ENCODE assay signal across 7 mouse cellular contexts in the genomic region with DNA sequence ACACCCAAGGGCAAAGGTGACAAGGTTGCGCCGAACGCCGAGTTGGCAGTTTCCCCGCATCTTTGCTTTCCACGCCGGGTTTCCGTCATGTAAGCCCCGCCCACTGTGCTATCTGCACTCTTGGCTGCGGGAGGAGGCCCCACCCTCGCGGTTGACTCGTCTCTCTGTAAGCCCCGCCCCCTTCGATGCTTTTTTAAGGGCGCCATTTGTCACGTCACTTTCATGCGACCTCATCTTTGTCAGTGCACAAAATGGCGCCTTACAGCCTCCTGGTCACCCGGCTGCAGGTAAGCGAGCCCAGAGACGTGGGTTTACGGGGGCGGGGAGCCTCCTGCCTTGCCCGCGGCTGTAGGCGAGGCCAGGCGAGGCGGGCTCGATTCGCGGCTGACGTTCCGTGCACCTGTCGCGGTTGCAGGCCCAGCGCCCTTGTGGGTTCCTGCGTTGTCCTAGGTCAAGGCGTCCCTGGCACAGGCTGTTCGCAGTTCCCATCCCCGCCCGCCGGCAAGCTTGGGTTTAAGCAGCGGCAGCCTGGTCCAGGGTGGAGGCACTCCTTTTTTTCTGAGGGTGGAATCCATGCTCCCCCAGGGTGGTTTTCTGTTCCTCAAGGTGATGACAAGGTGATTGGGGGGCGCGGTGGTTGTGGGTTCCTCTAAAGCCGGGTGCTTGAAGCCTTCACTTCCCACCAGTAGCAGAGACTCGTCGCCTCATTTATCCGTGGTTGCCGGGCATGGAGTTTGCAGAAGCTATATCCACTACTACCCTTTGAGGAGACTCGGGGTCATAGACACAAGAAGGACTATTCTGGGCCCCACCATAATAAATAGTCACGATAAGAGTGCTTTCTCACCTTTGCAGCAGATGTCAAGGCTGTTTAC. TPM values are rescaled to one million over a fixed set of nuclear protein-coding genes. Genes with fewer than 3 reads are reported as not detected.
DNase-seq lines count a peak whose midpoint lies in the region; ATAC-seq and TF ChIP-seq lines count a peak whose summit lies in the region.

A gene (plus strand): TSS at position 48 of the 875 bp plus-strand sequence.

- no peak for TF ChIP-seq CTCF in kidney, adult 2 months (conservative IDR thresholded peaks at IDR 0.05; ENCODE audit: insufficient read depth, insufficient read length, low read depth, low read length)
- no peak for TF ChIP-seq CTCF in spleen, adult 2 months (IDR thresholded peaks at IDR 0.05; ENCODE audit: extremely low read depth, insufficient read depth, insufficient read length, insufficient replicate concordance)

- DNase-seq in adrenal gland, postnatal 25 days, result peak; percentile 97
- peak; percentile 100 for DNase-seq in heart, adult 11 months
- peak; percentile 100 for DNase-seq in kidney, adult 2 months
- DNase-seq in spleen, adult 2 months (ENCODE audit: low read depth in 1 of 2, low spot score in 2 of 2), result peak; percentile 98

- peak; percentile 41 for TF ChIP-seq POLR2A in kidney, adult 2 months (IDR thresholded peaks at IDR 0.05; ENCODE audit: low read depth, low read length)
- no peak; the same call in 1 of the 2 replicates for TF ChIP-seq POLR2A in spleen, adult 2 months (IDR thresholded peaks at IDR 0.05; ENCODE audit: low read depth, low read length)

- WGBS in embryonic facial prominence, embryonic 12.5 days, result under 1% methylated on average over 53 of the region's 53 CpGs
- WGBS in kidney, adult 2 months, result under 1% methylated on average over 53 of the region's 53 CpGs
- under 1% methylated on average over 53 of the region's 53 CpGs for WGBS in limb, embryonic 12.5 days
- under 1% methylated on average over 53 of the region's 53 CpGs for WGBS in midbrain, embryonic 15.5 days
- WGBS in spleen, adult 2 months, result under 1% methylated on average over 53 of the region's 53 CpGs

- no peaks in the 10 kb centered on the region for H3K27me3 ChIP-seq in embryonic facial prominence, embryonic 12.5 days
- H3K27me3 ChIP-seq in kidney, adult 2 months (replicated peaks; ENCODE audit: control insufficient read depth, insufficient read depth, low read length), result no peaks in the 10 kb centered on the region
- no peaks in the 10 kb centered on the region for H3K27me3 ChIP-seq in limb, embryonic 12.5 days
- H3K27me3 ChIP-seq in midbrain, embryonic 15.5 days (replicated peaks), result no peaks in the 10 kb centered on the region
- no peaks in the 10 kb centered on the region for H3K27me3 ChIP-seq in spleen, adult 2 months (ENCODE audit: control insufficient read depth, insufficient read depth, low read length)

- H3K4me3 ChIP-seq in embryonic facial prominence, embryonic 12.5 days, result peak within 1 kb of the TSS; percentile 99
- H3K4me3 ChIP-seq in kidney, adult 2 months (ENCODE audit: insufficient read depth, low read depth, low read length), result peak within 1 kb of the TSS; percentile 68
- peak within 1 kb of the TSS; percentile 93 for H3K4me3 ChIP-seq in limb, embryonic 12.5 days (replicated peaks)
- H3K4me3 ChIP-seq in midbrain, embryonic 15.5 days, result peak within 1 kb of the TSS; percentile 69
- peak within 1 kb of the TSS; percentile 94 for H3K4me3 ChIP-seq in spleen, adult 2 months (ENCODE audit: extremely low read depth, insufficient read depth, insufficient read length)

- ATAC-seq in embryonic facial prominence, embryonic 12.5 days (ENCODE audit: insufficient number of reproducible peaks, insufficient read depth, low FRiP score, low TSS enrichment), result peak; percentile 73
- ATAC-seq in limb, embryonic 12.5 days (ENCODE audit: insufficient number of reproducible peaks, insufficient read depth, low FRiP score, low TSS enrichment, low read depth), result peak; percentile 79
- ATAC-seq in midbrain, embryonic 15.5 days (replicated peaks), result peak; percentile 84

- peaks cover 10% of the 10 kb centered on the region for H3K4me1 ChIP-seq in embryonic facial prominence, embryonic 12.5 days
- H3K4me1 ChIP-seq in kidney, adult 2 months (ENCODE audit: control insufficient read depth, insufficient read depth, low read length), result peaks cover 9% of the 10 kb centered on the region; the same call in 1 of the 2 replicates
- H3K4me1 ChIP-seq in limb, embryonic 12.5 days (replicated peaks), result peaks cover 17% of the 10 kb centered on the region
- H3K4me1 ChIP-seq in midbrain, embryonic 15.5 days, result peaks cover 28% of the 10 kb centered on the region
- H3K4me1 ChIP-seq in spleen, adult 2 months (ENCODE audit: control insufficient read depth, insufficient read depth, insufficient read length), result peaks cover 4% of the 10 kb centered on the region

- peaks cover 31% of the 10 kb centered on the region for H3K36me3 ChIP-seq in embryonic facial prominence, embryonic 12.5 days
- H3K36me3 ChIP-seq in kidney, adult 2 months (ENCODE audit: control insufficient read depth, insufficient read depth, low read length), result peaks cover 2% of the 10 kb centered on the region; the same call in 1 of the 2 replicates
- peaks cover 34% of the 10 kb centered on the region for H3K36me3 ChIP-seq in limb, embryonic 12.5 days
- H3K36me3 ChIP-seq in midbrain, embryonic 15.5 days (replicated peaks), result peaks cover 29% of the 10 kb centered on the region
- peaks cover 16% of the 10 kb centered on the region for H3K36me3 ChIP-seq in spleen, adult 2 months (ENCODE audit: control insufficient read depth, insufficient read depth, low read length)

- H3K4me2 ChIP-seq in embryonic facial prominence, embryonic 12.5 days (replicated peaks), result peak within 1 kb of the TSS; percentile 92
- H3K4me2 ChIP-seq in limb, embryonic 12.5 days, result peak within 1 kb of the TSS; percentile 94
- peak within 1 kb of the TSS; percentile 78 for H3K4me2 ChIP-seq in midbrain, embryonic 15.5 days

- peak within 1 kb of the TSS; percentile 96 for H3K27ac ChIP-seq in embryonic facial prominence, embryonic 12.5 days
- H3K27ac ChIP-seq in kidney, adult 2 months (ENCODE audit: insufficient read depth, low read depth, low read length), result peak within 1 kb of the TSS; percentile 97
- peak within 1 kb of the TSS; percentile 96 for H3K27ac ChIP-seq in limb, embryonic 12.5 days
- peak within 1 kb of the TSS; percentile 98 for H3K27ac ChIP-seq in midbrain, embryonic 15.5 days
- H3K27ac ChIP-seq in spleen, adult 2 months (ENCODE audit: insufficient read depth, low read length), result peak within 1 kb of the TSS; percentile 99

- H3K9ac ChIP-seq in embryonic facial prominence, embryonic 12.5 days, result peak within 1 kb of the TSS; percentile 81
- H3K9ac ChIP-seq in limb, embryonic 12.5 days (replicated peaks), result peak within 1 kb of the TSS; percentile 79
- H3K9ac ChIP-seq in midbrain, embryonic 15.5 days, result peak within 1 kb of the TSS; percentile 72

- no peaks in the 10 kb centered on the region for H3K9me3 ChIP-seq in embryonic facial prominence, embryonic 12.5 days
- H3K9me3 ChIP-seq in limb, embryonic 12.5 days, result no peaks in the 10 kb centered on the region
- no peaks in the 10 kb centered on the region for H3K9me3 ChIP-seq in midbrain, embryonic 15.5 days

RNA-seq across cellular contexts. Expression of the gene that starts here (rescaled TPM):
- total RNA-seq in adrenal gland, postnatal 25 days (2021), result 641 and 903 TPM in 2 replicates
- polyA plus RNA-seq in embryonic facial prominence, embryonic 12.5 days (2016; fragmentation: Nextera tagmentation; extraction: Ambion mirVana), result 146 and 155 TPM in 2 replicates
- 890 and 915 TPM in 2 replicates for polyA plus RNA-seq in kidney, adult 2 months (2012; rRNA removed)
- polyA plus RNA-seq in limb, embryonic 12.5 days (2016; fragmentation: Nextera tagmentation; extraction: Ambion mirVana), result 139 and 143 TPM in 2 replicates
- 265 and 271 TPM in 2 replicates for polyA plus RNA-seq in midbrain, embryonic 15.5 days (2015; fragmentation: Nextera tagmentation; extraction: Ambion mirVana)
- 68.7 and 80.4 TPM in 2 replicates for polyA plus RNA-seq in spleen, adult 2 months (2012; rRNA removed)

Comparison
In these comparisons a context has a peak if more than half of its experiments do, and no peak if none do; other contexts are left out.
1. Peak in every context shown above with its lines: DNase-seq, ATAC-seq, H3K4me3 ChIP-seq and H3K27ac ChIP-seq.